Mouse (Mus musculus): Measurements from ENCODE around the gene Capn9. TPM values are rescaled to one million over a fixed set of nuclear protein-coding genes. Genes with fewer than 3 reads are reported as not detected.

Capn9 gene
- polyA plus RNA-seq, 1 experiment from 2014 or later: 0.10 TPM

GRCm38 (mm10) chr8:124617266-124617869 is 41.5 kb downstream of the Capn9 start:
- peak; percentile 87 for DNase-seq (ENCODE audit: low spot score)
- peak overlapping the region; percentile 72 for H3K4me2 ChIP-seq (ENCODE audit: low read depth, low read length)
- H3K27ac ChIP-seq (replicated peaks; ENCODE audit: low read depth, low read length): no peak overlapping the region
- H3K36me3 ChIP-seq (ENCODE audit: control insufficient read depth, insufficient read depth, low read length): no peaks in the 10 kb centered on the region
- H3K9me3 ChIP-seq (ENCODE audit: control insufficient read depth, low read length): no peaks in the 10 kb centered on the region
- H3K9ac ChIP-seq (ENCODE audit: low read depth, low read length): peak overlapping the region; percentile 60
- 12% methylated on average over 17 of the region's 17 CpGs for WGBS
- ATAC-seq (ENCODE audit: low read depth): peak; percentile 88
- no peaks in the 10 kb centered on the region for H3K4me1 ChIP-seq (ENCODE audit: control insufficient read depth, insufficient read depth, low read length)
- H3K4me3 ChIP-seq (ENCODE audit: low read depth, low read length): peak overlapping the region; percentile 38
- H3K27me3 ChIP-seq (replicated peaks; ENCODE audit: control insufficient read depth, insufficient read depth, low read length): peaks cover 6% of the 10 kb centered on the region; the same call in 1 of the 2 replicates

- Histone ChIP-seq H3K27ac (replicated peaks; ENCODE audit: low read depth, low read length) (no peak overlapping the region), H3K4me1 (ENCODE audit: control insufficient read depth, insufficient read depth, low read length) (no peaks in the 10 kb centered on the region), H3K27me3 (replicated peaks; ENCODE audit: control insufficient read depth, insufficient read depth, low read length) (peaks cover 6% of the 10 kb centered on the region; the same call in 1 of the 2 replicates), H3K4me3 (ENCODE audit: low read depth, low read length) (no peak overlapping the region), H3K4me2 (ENCODE audit: low read depth, low read length) (no peak overlapping the region), H3K9ac (ENCODE audit: low read depth, low read length) (no peak overlapping the region), H3K9me3 (ENCODE audit: control insufficient read depth, low read length) (no peaks in the 10 kb centered on the region), H3K36me3 (ENCODE audit: control insufficient read depth, insufficient read depth, low read length) (no peaks in the 10 kb centered on the region)
- DNase-seq (ENCODE audit: low spot score) (no peak), ATAC-seq (ENCODE audit: low read depth) (no peak)
- 51% methylated on average over 9 of the region's 9 CpGs for WGBS
These were observed 42.3 kb downstream of the Capn9 start for GRCm38 (mm10) chr8:124618252-124618651.

DNA sequence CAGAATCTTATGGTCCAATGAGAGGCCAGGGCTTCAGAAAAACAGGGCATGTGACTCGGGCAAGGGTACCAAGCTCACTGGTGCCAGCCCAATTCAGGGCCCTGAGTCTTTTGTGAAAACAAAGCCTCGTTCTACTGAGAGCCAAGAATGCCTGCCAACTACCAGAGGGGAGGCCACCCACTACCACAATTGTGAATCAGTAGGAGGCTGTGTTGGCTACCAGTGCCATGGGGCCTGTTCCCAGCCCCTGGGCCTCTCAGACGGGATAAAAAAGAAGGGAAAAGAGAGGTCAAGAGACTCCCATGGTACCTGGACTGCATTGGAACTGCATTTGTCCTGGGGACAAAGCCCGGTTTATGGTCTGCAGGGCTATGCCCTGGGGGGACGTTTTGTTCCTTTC is 45.3 kb downstream of the Capn9 start:
- no peaks in the 10 kb centered on the region; the same call in 1 of the 2 replicates for H3K4me1 ChIP-seq (ENCODE audit: control insufficient read depth, insufficient read depth, low read length)
- H3K4me2 ChIP-seq (ENCODE audit: low read depth, low read length): no peak overlapping the region
- H3K27ac ChIP-seq (replicated peaks; ENCODE audit: low read depth, low read length): no peak overlapping the region
- H3K36me3 ChIP-seq (ENCODE audit: control insufficient read depth, insufficient read depth, low read length): no peaks in the 10 kb centered on the region
- WGBS: 63% methylated on average over 5 of the region's 5 CpGs
- no peak overlapping the region for H3K4me3 ChIP-seq (ENCODE audit: low read depth, low read length)
- no peak for DNase-seq (ENCODE audit: low spot score)
- ATAC-seq (ENCODE audit: low read depth): no peak
- peaks cover under 1% of the 10 kb centered on the region; the same call in 1 of the 2 replicates for H3K27me3 ChIP-seq (replicated peaks; ENCODE audit: control insufficient read depth, insufficient read depth, low read length)
- H3K9ac ChIP-seq (ENCODE audit: low read depth, low read length): no peak overlapping the region
- H3K9me3 ChIP-seq (ENCODE audit: control insufficient read depth, low read length): no peaks in the 10 kb centered on the region

- H3K27me3 ChIP-seq (replicated peaks; ENCODE audit: control insufficient read depth, insufficient read depth, low read length): no peaks in the 10 kb centered on the region
- WGBS: 82% methylated on average over 9 of the region's 9 CpGs
- ATAC-seq (ENCODE audit: low read depth): no peak
- H3K27ac ChIP-seq (replicated peaks; ENCODE audit: low read depth, low read length): no peak overlapping the region
- no peaks in the 10 kb centered on the region for H3K9me3 ChIP-seq (ENCODE audit: control insufficient read depth, low read length)
- H3K4me2 ChIP-seq (ENCODE audit: low read depth, low read length): no peak overlapping the region
- no peak overlapping the region for H3K4me3 ChIP-seq (ENCODE audit: low read depth, low read length)
- DNase-seq (ENCODE audit: low spot score): no peak
- no peaks in the 10 kb centered on the region for H3K36me3 ChIP-seq (ENCODE audit: control insufficient read depth, insufficient read depth, low read length)
- H3K4me1 ChIP-seq (ENCODE audit: control insufficient read depth, insufficient read depth, low read length): no peaks in the 10 kb centered on the region; the same call in 1 of the 2 replicates
- H3K9ac ChIP-seq (ENCODE audit: low read depth, low read length): no peak overlapping the region
These were observed 50.3 kb downstream of the Capn9 start for GRCm38 (mm10) chr8:124626251-124626650.

DNA sequence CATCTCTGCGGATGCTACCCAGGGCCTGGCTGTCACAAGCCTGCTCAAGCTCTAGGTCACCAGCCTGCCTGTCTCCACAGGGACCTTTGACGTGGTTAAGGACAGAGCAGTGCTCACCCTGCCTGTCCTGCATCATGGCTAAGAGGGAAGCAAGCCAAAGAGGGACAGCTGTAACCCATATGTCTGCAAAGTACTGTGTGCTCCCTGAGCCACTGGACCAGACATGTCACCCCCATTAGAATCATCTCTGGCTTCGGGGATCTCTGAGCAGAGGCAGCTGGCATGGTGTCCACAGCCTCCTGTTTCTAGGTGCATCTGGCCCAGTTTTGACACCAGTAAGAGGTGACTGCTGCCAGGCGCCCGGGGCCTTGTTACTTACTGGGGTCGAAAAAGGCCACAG is 54.6 kb downstream of the Capn9 start:
- H3K9me3 ChIP-seq (ENCODE audit: control insufficient read depth, low read length): no peaks in the 10 kb centered on the region
- ATAC-seq (ENCODE audit: low read depth): no peak
- no peak overlapping the region for H3K27ac ChIP-seq (replicated peaks; ENCODE audit: low read depth, low read length)
- H3K4me1 ChIP-seq (ENCODE audit: control insufficient read depth, insufficient read depth, low read length): peaks cover 4% of the 10 kb centered on the region; the same call in 1 of the 2 replicates
- WGBS: 75% methylated on average over 6 of the region's 6 CpGs
- no peak overlapping the region for H3K4me2 ChIP-seq (ENCODE audit: low read depth, low read length)
- 0 out of 2 replicates have a peak, but pooled peaks cover 4% of the 10 kb centered on the region for H3K36me3 ChIP-seq (ENCODE audit: control insufficient read depth, insufficient read depth, low read length)
- DNase-seq (ENCODE audit: low spot score): no peak
- H3K4me3 ChIP-seq (ENCODE audit: low read depth, low read length): no peak overlapping the region
- H3K9ac ChIP-seq (ENCODE audit: low read depth, low read length): no peak overlapping the region; the same call in 1 of the 2 replicates
- no peaks in the 10 kb centered on the region for H3K27me3 ChIP-seq (replicated peaks; ENCODE audit: control insufficient read depth, insufficient read depth, low read length)

DNA sequence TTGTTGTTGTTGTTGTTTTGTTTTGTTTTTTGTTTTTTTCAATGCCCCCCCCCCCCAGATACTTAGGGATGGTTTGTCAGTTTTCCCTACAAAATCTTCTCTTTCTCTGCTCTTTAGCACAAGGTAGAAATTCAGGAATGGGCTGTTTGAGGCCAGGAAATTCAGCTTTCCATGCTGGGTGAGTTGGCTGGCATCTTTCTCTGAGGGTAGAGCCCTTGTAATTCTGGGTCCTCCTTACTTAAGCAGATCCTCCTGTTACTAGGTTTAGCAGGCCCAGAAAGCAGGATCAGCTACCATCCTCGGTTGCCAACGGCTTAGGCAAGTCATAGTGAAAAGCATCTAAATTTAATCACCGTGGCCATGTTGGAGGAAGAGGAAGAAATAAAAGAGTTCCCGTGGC is 55.0 kb downstream of the Capn9 start:
- DNase-seq (ENCODE audit: low spot score): no peak
- H3K4me3 ChIP-seq (ENCODE audit: low read depth, low read length): no peak overlapping the region
- WGBS: 87% methylated on average over 4 of the region's 4 CpGs
- no peak overlapping the region for H3K9ac ChIP-seq (ENCODE audit: low read depth, low read length)
- no peak for ATAC-seq (ENCODE audit: low read depth)
- no peaks in the 10 kb centered on the region for H3K9me3 ChIP-seq (ENCODE audit: control insufficient read depth, low read length)
- no peak overlapping the region for H3K27ac ChIP-seq (replicated peaks; ENCODE audit: low read depth, low read length)
- H3K4me1 ChIP-seq (ENCODE audit: control insufficient read depth, insufficient read depth, low read length): peaks cover 4% of the 10 kb centered on the region; the same call in 1 of the 2 replicates
- no peak overlapping the region for H3K4me2 ChIP-seq (ENCODE audit: low read depth, low read length)
- 0 out of 2 replicates have a peak, but pooled peaks cover 8% of the 10 kb centered on the region for H3K36me3 ChIP-seq (ENCODE audit: control insufficient read depth, insufficient read depth, low read length)
- no peaks in the 10 kb centered on the region for H3K27me3 ChIP-seq (replicated peaks; ENCODE audit: control insufficient read depth, insufficient read depth, low read length)

GRCm38 (mm10) chr8:124631966-124632365 is 56.1 kb downstream of the Capn9 start:
- Histone ChIP-seq H3K27me3 (replicated peaks; ENCODE audit: control insufficient read depth, insufficient read depth, low read length) (no peaks in the 10 kb centered on the region), H3K4me1 (ENCODE audit: control insufficient read depth, insufficient read depth, low read length) (peaks cover 4% of the 10 kb centered on the region; the same call in 1 of the 2 replicates), H3K4me2 (ENCODE audit: low read depth, low read length) (no peak overlapping the region), H3K36me3 (ENCODE audit: control insufficient read depth, insufficient read depth, low read length) (peaks cover 18% of the 10 kb centered on the region), H3K9ac (ENCODE audit: low read depth, low read length) (no peak overlapping the region), H3K27ac (replicated peaks; ENCODE audit: low read depth, low read length) (peak overlapping the region; percentile 3; the same call in 1 of the 2 replicates), H3K9me3 (ENCODE audit: control insufficient read depth, low read length) (no peaks in the 10 kb centered on the region), H3K4me3 (ENCODE audit: low read depth, low read length) (no peak overlapping the region)
- ATAC-seq (ENCODE audit: low read depth): no peak
- WGBS: 38% methylated on average over 7 of the region's 7 CpGs
- no peak for DNase-seq (ENCODE audit: low spot score)

- ATAC-seq (ENCODE audit: low read depth): no peak
- H3K4me2 ChIP-seq (ENCODE audit: low read depth, low read length): no peak overlapping the region
- H3K9ac ChIP-seq (ENCODE audit: low read depth, low read length): no peak overlapping the region
- H3K4me3 ChIP-seq (ENCODE audit: low read depth, low read length): no peak overlapping the region
- no peak overlapping the region for H3K27ac ChIP-seq (replicated peaks; ENCODE audit: low read depth, low read length)
- peaks cover 4% of the 10 kb centered on the region; the same call in 1 of the 2 replicates for H3K4me1 ChIP-seq (ENCODE audit: control insufficient read depth, insufficient read depth, low read length)
- H3K36me3 ChIP-seq (ENCODE audit: control insufficient read depth, insufficient read depth, low read length): peaks cover 29% of the 10 kb centered on the region
- no peak for DNase-seq (ENCODE audit: low spot score)
- no peaks in the 10 kb centered on the region for H3K27me3 ChIP-seq (replicated peaks; ENCODE audit: control insufficient read depth, insufficient read depth, low read length)
- 75% methylated on average over 14 of the region's 14 CpGs for WGBS
- no peaks in the 10 kb centered on the region for H3K9me3 ChIP-seq (ENCODE audit: control insufficient read depth, low read length)
These were observed 57.2 kb downstream of the Capn9 start for GRCm38 (mm10) chr8:124633001-124633703.
